Mouse (Mus musculus) left cerebral cortex, adult 2 months (tissue): ENCODE data around the gene Map6. TPM values are rescaled to one million over a fixed set of nuclear protein-coding genes. Genes with fewer than 3 reads are reported as not detected.
A peak's percentile ranks its signal among the peaks of the same experiment; 100 is the strongest.

ENCODE experiments used
- DNase-seq, 2 experiments: peaks; one replicate each; pipeline ENCODE4 v3.0.0; 2021 to 2022; ENCODE audit warnings: low spot score in 2 of 2, mixed read lengths in 1 of 2; ENCODE audit errors: extremely low spot score in 1 of 2
- H3K27ac ChIP-seq: fragments of 200-600 bp; 2 replicates; pipeline ENCODE4 v1.8.1; 2022
- H3K4me3 ChIP-seq: fragments of 200-600 bp; 2 replicates; pipeline ENCODE4 v1.8.1; 2022
- CTCF ChIP-seq: fragments of 200-600 bp; IDR thresholded peaks from 2 replicates; pipeline ENCODE4 v1.8.1; 2022; ENCODE audit warnings: antibody characterized with exemption, mild to moderate bottlenecking, moderate library complexity
- intact Hi-C: fragments of 180-260 bp; cut with DNase I; formaldehyde crosslinking; loops from one replicate; pipeline ENCODE4 v1.15.1; 2025
- total RNA-seq, 2 experiments: library from RNA; stranded (reverse); gene quantifications; 2 replicates each; pipeline ENCODE4 v1.2.3; 2021

Map6 gene
- total RNA-seq, 2 experiments from 2014 or later, result 138 to 141 TPM

DNA sequence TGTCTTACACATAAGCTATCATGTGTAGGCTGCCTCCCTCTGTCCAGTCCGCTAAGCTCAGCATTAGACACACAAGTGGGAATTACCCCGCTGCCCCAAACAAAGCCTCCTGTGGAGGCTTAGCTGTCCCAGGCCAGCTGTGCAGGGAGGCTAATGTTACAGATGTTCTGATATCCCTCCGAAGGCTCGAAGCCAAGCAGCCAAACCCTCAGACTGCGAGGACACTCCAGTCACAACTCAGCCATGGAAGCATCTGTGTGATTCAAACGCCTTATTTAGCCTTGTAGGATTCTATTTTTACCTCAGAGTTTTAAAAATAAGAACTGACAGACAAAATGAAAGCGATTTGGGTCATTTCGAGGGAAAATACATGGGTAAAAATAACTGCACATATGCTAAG is 27.9 kb downstream of the Map6 start:
- TF ChIP-seq CTCF, result no peak
- intact Hi-C loops, result no loop called here
- Histone ChIP-seq H3K4me3 (no peak overlapping the region), H3K27ac (peak overlapping the region; percentile 11; the same call in 1 of the 2 replicates)
- no peak for DNase-seq

DNA sequence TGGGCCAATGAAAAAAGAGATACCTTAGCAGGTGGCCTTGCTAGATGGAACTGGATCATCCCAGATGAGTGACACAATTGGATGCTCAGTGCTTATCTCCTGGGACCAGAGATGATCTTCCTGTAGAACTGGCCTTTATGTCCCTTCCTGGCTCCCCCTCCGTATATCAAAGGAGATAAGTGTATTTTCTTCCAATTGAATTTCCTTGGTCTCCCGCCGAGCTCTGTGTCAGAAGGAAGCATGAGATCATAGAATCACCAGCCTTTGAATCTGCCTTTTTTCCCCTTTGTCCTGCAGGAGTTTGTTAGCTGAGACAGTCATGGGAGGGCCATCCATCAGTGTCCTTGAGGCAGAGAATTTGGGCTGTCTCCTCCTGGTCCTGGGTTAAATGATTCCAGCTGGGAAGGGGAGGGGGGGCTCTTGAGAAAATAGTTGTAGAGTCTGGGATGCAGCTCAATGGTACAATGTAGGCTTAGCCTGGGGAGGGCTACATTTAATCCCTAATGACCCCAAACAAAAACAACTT is 33.5 kb downstream of the Map6 start:
- no peak for DNase-seq
- no peak overlapping the region for H3K27ac ChIP-seq
- intact Hi-C loops, result no loop called here
- TF ChIP-seq CTCF, result no peak
- H3K4me3 ChIP-seq, result no peak overlapping the region

DNA sequence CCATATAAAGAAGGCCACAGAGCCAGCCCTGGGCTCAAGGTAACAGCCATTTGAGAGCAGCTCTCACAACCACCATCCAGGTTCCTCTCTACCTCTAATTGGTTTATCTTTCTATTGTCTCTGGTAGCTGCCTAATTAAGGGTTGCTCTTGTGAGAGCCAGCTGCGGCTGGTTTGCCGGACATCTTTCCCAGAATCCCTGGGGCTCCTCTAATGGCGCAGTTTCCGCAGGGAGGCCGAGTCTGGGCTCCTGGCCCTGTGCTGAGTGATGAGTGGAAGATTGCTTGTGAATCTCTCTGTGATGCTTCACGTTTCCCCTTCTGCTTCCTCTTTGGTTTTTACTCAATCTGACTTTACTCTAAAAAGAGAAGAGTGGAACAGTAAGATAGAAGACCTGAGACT is 36.8 kb downstream of the Map6 start:
- no peak for TF ChIP-seq CTCF
- Histone ChIP-seq H3K4me3 (no peak overlapping the region), H3K27ac (no peak overlapping the region)
- intact Hi-C loops, result no loop called here
- no peak for DNase-seq

DNA sequence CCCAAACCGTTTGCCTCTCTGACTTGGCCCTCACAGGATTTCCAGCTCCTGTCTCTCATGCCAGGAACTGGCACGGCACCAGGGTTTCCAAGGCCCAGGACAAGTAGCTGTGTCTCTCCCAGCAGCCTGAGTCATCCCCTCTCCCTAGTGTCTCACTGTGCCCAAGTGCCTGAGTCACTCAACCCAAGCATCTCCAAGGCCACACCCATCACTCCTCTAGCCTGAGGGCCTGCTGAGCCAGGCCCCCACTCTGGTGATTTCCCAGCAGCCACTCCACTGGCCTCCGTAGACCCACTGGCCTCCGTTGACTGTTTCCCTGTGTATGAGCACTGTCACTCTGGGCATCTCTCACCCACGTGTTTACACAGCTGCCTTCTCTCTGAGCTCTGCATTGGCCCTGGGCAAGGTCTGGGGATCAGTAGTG is 37.7 kb downstream of the Map6 start:
- peak; percentile 59 to 63 for DNase-seq

DNA sequence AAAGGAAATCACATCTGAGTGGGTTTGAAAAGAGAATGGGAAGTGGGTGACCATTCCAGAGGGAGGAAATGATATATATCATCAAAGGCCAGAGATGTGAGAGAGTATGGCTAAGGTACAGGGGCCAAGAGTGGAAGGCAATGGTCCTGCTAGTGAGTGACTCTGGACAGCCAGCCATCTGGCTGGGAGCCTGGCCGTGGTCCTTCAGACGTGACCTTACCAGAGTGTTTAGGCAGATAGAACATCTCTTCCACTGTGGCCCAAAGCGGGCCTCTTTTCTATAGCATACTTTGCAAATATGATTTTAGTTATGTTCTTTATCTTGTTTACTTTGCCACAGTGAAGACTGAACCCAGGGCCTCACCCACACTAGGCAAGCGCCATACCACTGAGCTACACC is 38.4 kb downstream of the Map6 start:
- no peak for DNase-seq
- TF ChIP-seq CTCF, result no peak
- Histone ChIP-seq H3K27ac (no peak overlapping the region), H3K4me3 (no peak overlapping the region)
- intact Hi-C loops, result loop anchor here (1.0 kb wide), 1 partner anchor 45 kb away; no protein-coding TSS in a partner anchor

More for the DNA sequence above, 37.7 kb downstream of the Map6 start:
- no peak for TF ChIP-seq CTCF
- Histone ChIP-seq H3K27ac (no peak overlapping the region), H3K4me3 (no peak overlapping the region)
- intact Hi-C loops, result no loop called here

DNA sequence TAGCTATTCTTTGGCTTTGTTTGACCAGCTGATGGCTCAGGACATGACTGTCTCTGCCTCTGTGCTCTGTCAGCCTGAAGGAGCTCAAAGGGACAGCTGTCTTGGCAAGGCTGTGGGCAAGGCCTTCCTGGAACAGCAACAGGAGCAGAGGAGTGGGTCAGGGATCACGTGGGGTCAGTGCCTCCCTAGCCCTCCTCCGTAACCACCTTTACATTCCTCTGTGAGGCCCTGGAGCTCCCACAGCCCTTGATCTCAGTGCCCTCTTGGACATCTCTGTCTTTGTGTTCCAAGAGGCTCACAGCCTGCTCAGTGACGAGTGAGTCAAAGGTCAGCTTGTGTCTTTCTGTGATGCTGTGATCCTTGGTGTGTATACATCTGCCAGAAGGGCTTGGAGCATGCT is 39.4 kb downstream of the Map6 start:
- TF ChIP-seq CTCF, result no peak
- Histone ChIP-seq H3K27ac (no peak overlapping the region), H3K4me3 (no peak overlapping the region)
- intact Hi-C loops, result loop anchor here (1.0 kb wide), 1 partner anchor 44 kb away; no protein-coding TSS in a partner anchor
- DNase-seq, result no peak

DNA sequence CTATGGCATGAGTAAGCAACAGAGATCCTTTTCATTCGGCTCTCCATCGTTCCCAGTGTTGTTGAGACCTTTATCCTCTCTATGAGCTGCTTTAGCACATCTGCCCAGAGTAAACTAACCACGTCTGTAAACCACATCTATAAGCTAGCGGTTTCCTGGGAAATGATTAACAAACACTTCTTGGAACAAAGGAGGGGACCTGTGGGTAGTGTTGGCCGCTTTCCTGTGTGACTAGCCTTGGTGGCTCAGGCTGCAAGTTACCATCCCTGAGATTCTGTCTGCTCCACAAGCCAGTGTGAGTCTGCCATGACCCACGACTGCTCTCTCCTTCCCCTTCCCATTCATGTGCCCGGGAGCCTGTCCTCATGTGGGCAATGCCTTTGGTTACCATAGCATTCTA is 44.2 kb downstream of the Map6 start:
- no peak for TF ChIP-seq CTCF
- Histone ChIP-seq H3K4me3 (no peak overlapping the region), H3K27ac (no peak overlapping the region)
- DNase-seq, result no peak
- intact Hi-C loops, result no loop called here

DNA sequence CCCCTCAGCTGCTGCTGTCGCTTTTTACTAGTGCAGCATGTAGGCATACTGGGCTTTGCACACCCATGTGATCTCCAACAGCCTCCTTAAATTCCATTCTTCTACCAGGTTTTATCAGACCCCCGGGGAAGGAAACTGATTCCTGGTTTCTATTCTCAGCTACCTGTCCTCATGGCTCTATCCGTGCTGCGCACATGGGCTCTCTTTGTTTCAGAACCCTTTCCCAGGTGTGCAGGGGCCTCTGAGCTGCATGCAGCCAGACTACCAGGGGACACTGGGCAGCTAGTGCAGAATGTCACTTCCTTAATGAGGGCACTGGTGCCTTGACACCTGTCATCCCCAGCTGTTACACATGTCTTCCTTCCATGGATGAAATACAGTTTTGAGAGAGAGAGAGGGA is 44.8 kb downstream of the Map6 start:
- no peak for TF ChIP-seq CTCF
- intact Hi-C loops, result no loop called here
- no peak overlapping the region for H3K27ac ChIP-seq
- DNase-seq, result no peak
- no peak overlapping the region for H3K4me3 ChIP-seq

DNA sequence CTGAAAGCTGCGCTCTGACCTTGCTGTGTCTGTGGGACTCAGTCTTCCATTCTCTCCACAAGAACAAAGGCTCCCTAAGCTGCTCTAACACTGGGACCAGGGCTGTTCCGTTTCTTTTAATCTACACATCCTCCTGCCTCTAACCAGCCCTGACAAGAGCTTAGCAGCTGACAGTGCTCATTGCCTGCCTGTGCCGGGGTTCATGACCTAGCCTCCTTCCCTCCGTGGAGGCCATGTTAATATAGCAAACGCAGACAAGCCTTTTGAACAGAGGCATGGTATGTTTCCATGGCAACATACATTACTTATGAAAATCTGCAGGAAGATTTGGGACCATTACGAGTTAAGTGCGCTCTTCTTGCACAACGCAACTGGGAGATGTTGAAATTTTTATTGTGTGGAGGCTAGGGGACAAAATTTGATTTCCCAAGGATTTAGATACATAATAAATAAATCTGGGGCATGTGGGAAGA is 45.5 kb downstream of the Map6 start:
- Histone ChIP-seq H3K4me3 (no peak overlapping the region), H3K27ac (no peak overlapping the region)
- DNase-seq, result no peak
- no peak for TF ChIP-seq CTCF
- intact Hi-C loops, result no loop called here

DNA sequence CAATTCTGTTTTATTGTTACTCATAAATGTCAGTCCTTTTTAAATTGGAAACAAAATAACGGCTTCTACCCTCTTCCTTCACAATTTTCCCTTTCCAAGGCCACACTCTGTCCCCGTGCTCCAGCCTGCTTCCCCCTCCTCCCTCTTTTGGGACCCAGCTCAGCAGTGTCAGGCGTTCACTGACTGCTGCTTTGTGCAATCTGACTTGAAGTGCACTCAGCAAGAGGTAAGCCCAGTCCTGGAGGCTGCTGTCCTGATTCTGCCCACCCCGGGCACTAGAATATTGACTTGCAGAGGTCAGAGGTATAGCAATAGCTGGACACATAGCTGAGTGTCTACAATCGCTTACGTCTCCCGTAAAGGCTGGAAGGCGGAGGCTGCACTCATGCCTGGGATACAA is 46.0 kb downstream of the Map6 start:
- no peak overlapping the region for H3K27ac ChIP-seq
- no peak overlapping the region for H3K4me3 ChIP-seq
- DNase-seq, result no peak
- intact Hi-C loops, result no loop called here
- no peak for TF ChIP-seq CTCF

DNA sequence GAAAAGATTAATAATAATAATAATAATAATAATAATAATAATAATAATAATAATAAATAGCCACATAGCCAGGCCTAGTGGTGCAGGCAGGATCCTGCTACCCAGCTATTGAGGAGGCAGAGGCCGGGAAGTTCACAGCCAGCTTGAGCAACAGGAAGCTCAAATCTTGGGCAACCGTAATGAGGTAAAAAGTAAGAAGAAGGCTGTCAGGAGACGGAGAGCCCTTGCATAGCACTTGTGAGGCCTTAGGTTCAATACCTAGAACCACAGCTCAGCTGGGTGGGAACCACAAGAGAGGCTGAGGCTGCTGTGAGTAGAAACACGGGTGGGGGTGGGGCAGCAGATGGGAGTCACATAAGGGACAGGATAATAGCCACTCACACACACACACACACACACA is 47.3 kb downstream of the Map6 start:
- intact Hi-C loops, result no loop called here
- H3K4me3 ChIP-seq, result no peak overlapping the region
- DNase-seq, result no peak
- no peak overlapping the region for H3K27ac ChIP-seq
- TF ChIP-seq CTCF, result no peak

DNA sequence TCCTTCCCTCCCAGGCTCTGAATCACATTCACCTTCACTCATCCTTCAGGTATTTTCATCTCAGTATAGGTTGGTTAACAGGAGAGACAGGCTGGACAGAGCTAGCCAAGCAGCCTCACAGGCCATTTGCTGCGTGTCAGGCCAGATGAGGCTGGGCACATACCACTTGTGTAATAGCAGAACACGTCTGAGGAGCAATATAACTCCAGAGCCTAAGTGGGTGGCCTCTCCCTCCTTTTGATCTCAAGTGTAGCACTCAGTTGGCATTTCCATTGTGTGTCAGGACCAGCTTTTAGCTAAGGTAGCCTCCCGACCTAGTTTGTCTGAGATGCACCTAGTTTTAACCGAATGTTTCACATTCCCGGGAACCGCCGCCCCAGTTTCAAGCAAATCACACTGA is 49.0 kb downstream of the Map6 start:
- DNase-seq, result no peak
- Histone ChIP-seq H3K27ac (no peak overlapping the region), H3K4me3 (no peak overlapping the region)
- TF ChIP-seq CTCF, result no peak
- intact Hi-C loops, result no loop called here

DNA sequence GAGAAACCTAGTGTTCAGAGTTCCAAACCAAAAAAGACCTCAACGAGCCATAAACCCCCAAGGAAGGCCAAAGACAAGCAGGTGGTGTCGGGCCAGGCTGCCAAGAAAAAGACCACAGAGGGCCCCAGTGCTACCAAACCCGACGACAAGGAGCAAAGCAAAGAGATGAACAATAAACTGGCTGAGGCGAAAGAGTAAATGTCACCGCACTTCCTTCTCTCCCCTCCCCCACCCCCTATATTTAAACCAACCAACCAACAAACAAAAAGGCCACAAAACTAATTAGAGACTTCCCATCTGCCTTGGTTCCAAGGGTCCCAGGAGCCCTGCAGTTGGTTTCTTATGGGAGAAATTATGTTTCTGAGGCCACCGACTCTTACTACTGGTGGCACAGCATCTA is 50.2 kb downstream of the Map6 start:
- Histone ChIP-seq H3K4me3 (no peak overlapping the region), H3K27ac (no peak overlapping the region)
- intact Hi-C loops, result no loop called here
- TF ChIP-seq CTCF, result no peak
- no peak for DNase-seq

DNA sequence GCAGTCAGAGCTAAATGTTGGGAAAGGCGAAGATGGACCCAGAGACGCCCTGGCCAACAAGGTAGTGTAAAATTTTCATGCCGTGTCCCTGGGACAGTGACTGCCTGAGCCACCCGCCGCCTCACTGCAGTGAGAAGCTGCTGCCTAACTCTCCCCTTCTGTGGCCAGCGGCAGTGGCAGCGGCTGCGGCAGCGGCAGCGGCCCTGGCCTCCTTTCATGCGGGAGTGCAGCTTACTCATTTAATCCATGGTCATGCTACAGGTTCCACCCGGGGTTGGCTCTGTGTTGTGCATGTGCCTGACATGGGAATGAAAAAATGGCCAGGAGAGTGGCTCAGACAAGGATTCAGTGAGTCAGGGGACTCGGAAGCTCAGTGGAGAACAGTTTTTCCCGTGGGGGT is 53.3 kb downstream of the Map6 start:
- TF ChIP-seq CTCF, result no peak

More for the DNA sequence above, 53.3 kb downstream of the Map6 start:
- intact Hi-C loops, result no loop called here
- DNase-seq, result no peak
- Histone ChIP-seq H3K27ac (no peak overlapping the region), H3K4me3 (no peak overlapping the region)
